In the genomic region with DNA sequence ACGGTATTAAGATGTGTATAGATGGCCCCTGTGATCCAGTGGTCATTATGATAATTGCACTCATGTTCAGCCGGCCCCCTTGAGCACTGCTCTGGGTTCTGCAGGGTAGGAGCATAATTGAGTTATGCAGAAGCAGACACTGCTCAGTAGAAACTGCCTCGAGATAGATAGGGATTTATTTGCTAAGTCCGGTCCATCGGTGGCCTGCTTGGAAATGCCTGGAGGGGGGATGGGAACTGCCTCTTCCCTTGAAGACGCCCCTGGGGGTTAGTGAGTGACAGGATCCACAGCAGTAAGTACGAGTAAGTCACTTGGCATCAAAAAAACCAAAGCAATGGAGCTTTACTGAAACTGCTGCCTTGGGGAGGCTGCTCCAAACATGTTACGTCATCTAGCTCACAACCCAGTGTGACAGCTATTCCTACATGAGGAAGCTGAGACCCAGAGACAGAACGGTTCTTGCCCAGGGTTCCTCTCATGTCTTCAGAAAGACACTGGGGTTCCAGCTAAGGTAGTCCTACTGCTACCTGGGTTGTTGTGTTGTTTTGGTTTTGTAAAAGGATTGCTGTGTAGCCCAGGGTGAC, we compare ENCODE assay signal across 16 mouse cellular contexts.
A peak's percentile ranks its signal among the peaks of the same experiment; 100 is the strongest.
DNase-seq lines count a peak whose midpoint lies in the region; ATAC-seq and TF ChIP-seq lines count a peak whose summit lies in the region.
"Had no signal": no experiment of that assay in that cellular context is flagged by ENCODE, and none has a peak within 500 bp of the region (broad histone marks: within the 10 kb centered on the region; RNA-seq: fewer than 3 reads in every experiment).

No protein-coding gene starts in this region.

- ATAC-seq in intestine, embryonic 15.5 days, result 0 out of 2 replicates have a peak, but pooled peaks have one; percentile 27
- ATAC-seq in intestine, postnatal 0 days, result no peak
- ATAC-seq in neural tube, embryonic 13.5 days (ENCODE audit: low read depth), result no peak
- no peak for ATAC-seq in neural tube, embryonic 15.5 days (ENCODE audit: low FRiP score)
- ATAC-seq in midbrain, embryonic 14.5 days (ENCODE audit: low FRiP score, low TSS enrichment), result no peak

- no peaks in the 10 kb centered on the region for H3K9me3 ChIP-seq in intestine, embryonic 15.5 days
- H3K9me3 ChIP-seq in intestine, postnatal 0 days (ENCODE audit: control insufficient read depth), result no peaks in the 10 kb centered on the region
- H3K9me3 ChIP-seq in neural tube, embryonic 13.5 days, result no peaks in the 10 kb centered on the region
- no peaks in the 10 kb centered on the region for H3K9me3 ChIP-seq in neural tube, embryonic 15.5 days (replicated peaks)
- no peaks in the 10 kb centered on the region for H3K9me3 ChIP-seq in hindbrain, embryonic 10.5 days
- no peaks in the 10 kb centered on the region for H3K9me3 ChIP-seq in midbrain, embryonic 14.5 days (ENCODE audit: control insufficient read depth, low read length)
- H3K9me3 ChIP-seq: embryonic facial prominence, embryonic 12.5 days; forebrain, embryonic 10.5 days; G1E; heart, embryonic 12.5 days; lung, embryonic 15.5 days had no signal

- H3K9ac ChIP-seq in intestine, embryonic 15.5 days, result no peak overlapping the region
- H3K9ac ChIP-seq in intestine, postnatal 0 days (ENCODE audit: low read depth, low read length), result no peak overlapping the region
- H3K9ac ChIP-seq in neural tube, embryonic 13.5 days, result 0 out of 2 replicates have a peak overlapping the region, but pooled peaks have one; percentile 38
- H3K9ac ChIP-seq in neural tube, embryonic 15.5 days (replicated peaks), result no peak overlapping the region
- H3K9ac ChIP-seq in midbrain, embryonic 14.5 days (replicated peaks; ENCODE audit: low read length), result no peak overlapping the region
- H3K9ac ChIP-seq: embryonic facial prominence, embryonic 12.5 days; heart, embryonic 12.5 days; lung, embryonic 15.5 days had no signal

- H3K36me3 ChIP-seq in intestine, embryonic 15.5 days, result no peaks in the 10 kb centered on the region
- H3K36me3 ChIP-seq in intestine, postnatal 0 days (ENCODE audit: control insufficient read depth, insufficient read depth), result peaks cover 6% of the 10 kb centered on the region; the same call in 1 of the 2 replicates
- no peaks in the 10 kb centered on the region for H3K36me3 ChIP-seq in neural tube, embryonic 13.5 days
- H3K36me3 ChIP-seq in neural tube, embryonic 15.5 days, result no peaks in the 10 kb centered on the region
- peaks cover 8% of the 10 kb centered on the region; the same call in 1 of the 2 replicates for H3K36me3 ChIP-seq in hindbrain, embryonic 10.5 days
- no peaks in the 10 kb centered on the region for H3K36me3 ChIP-seq in midbrain, embryonic 14.5 days (ENCODE audit: control insufficient read depth, insufficient read depth, low read length)
- H3K36me3 ChIP-seq: embryonic facial prominence, embryonic 12.5 days; forebrain, embryonic 10.5 days; heart, embryonic 12.5 days; lung, embryonic 15.5 days had no signal

- intact Hi-C loops in left cerebral cortex, postnatal 4 days (cut with DNase I), result no loop called here

- no peaks in the 10 kb centered on the region for H3K27me3 ChIP-seq in intestine, embryonic 15.5 days (replicated peaks)
- no peaks in the 10 kb centered on the region for H3K27me3 ChIP-seq in intestine, postnatal 0 days (replicated peaks; ENCODE audit: control insufficient read depth, insufficient read depth, low read length)
- no peaks in the 10 kb centered on the region for H3K27me3 ChIP-seq in neural tube, embryonic 13.5 days
- H3K27me3 ChIP-seq in neural tube, embryonic 15.5 days (replicated peaks), result no peaks in the 10 kb centered on the region
- H3K27me3 ChIP-seq in hindbrain, embryonic 10.5 days (ENCODE audit: insufficient read depth, poor library complexity, severe bottlenecking), result no peaks in the 10 kb centered on the region
- no peaks in the 10 kb centered on the region for H3K27me3 ChIP-seq in midbrain, embryonic 14.5 days (ENCODE audit: control insufficient read depth, insufficient read depth, low read length)
- H3K27me3 ChIP-seq: embryonic facial prominence, embryonic 12.5 days; heart, embryonic 12.5 days; lung, embryonic 15.5 days had no signal

- H3K27ac ChIP-seq in intestine, embryonic 15.5 days, result 0 out of 2 replicates have a peak overlapping the region, but pooled peaks have one; percentile 1
- H3K27ac ChIP-seq in intestine, postnatal 0 days (ENCODE audit: low read depth, low read length), result no peak overlapping the region
- H3K27ac ChIP-seq in neural tube, embryonic 13.5 days (replicated peaks), result peak overlapping the region; percentile 42
- no peak overlapping the region for H3K27ac ChIP-seq in neural tube, embryonic 15.5 days (replicated peaks)
- H3K27ac ChIP-seq in hindbrain, embryonic 10.5 days, result peak overlapping the region; percentile 45; the same call in 1 of the 2 replicates
- H3K27ac ChIP-seq in midbrain, embryonic 14.5 days (replicated peaks; ENCODE audit: low read depth, low read length), result peak overlapping the region; percentile 46; the same call in 1 of the 2 replicates
- H3K27ac ChIP-seq: embryonic facial prominence, embryonic 12.5 days; lung, embryonic 15.5 days had no signal

- H3K4me1 ChIP-seq in intestine, embryonic 15.5 days (replicated peaks), result peaks cover 63% of the 10 kb centered on the region
- H3K4me1 ChIP-seq in intestine, postnatal 0 days (replicated peaks; ENCODE audit: control insufficient read depth, insufficient read depth, low read length), result peaks cover 15% of the 10 kb centered on the region
- H3K4me1 ChIP-seq in neural tube, embryonic 13.5 days (replicated peaks), result peaks cover 79% of the 10 kb centered on the region
- peaks cover 71% of the 10 kb centered on the region for H3K4me1 ChIP-seq in neural tube, embryonic 15.5 days
- peaks cover 69% of the 10 kb centered on the region for H3K4me1 ChIP-seq in hindbrain, embryonic 10.5 days (replicated peaks)
- H3K4me1 ChIP-seq in midbrain, embryonic 14.5 days (ENCODE audit: control insufficient read depth, insufficient read depth, low read length), result peaks cover 17% of the 10 kb centered on the region

- no peak overlapping the region for H3K4me2 ChIP-seq in intestine, embryonic 15.5 days (replicated peaks)
- no peak overlapping the region for H3K4me2 ChIP-seq in intestine, postnatal 0 days (replicated peaks; ENCODE audit: low read depth)
- H3K4me2 ChIP-seq in neural tube, embryonic 13.5 days, result no peak overlapping the region
- no peak overlapping the region for H3K4me2 ChIP-seq in neural tube, embryonic 15.5 days
- H3K4me2 ChIP-seq in midbrain, embryonic 14.5 days (ENCODE audit: low read length), result no peak overlapping the region
- H3K4me2 ChIP-seq: embryonic facial prominence, embryonic 12.5 days; heart, embryonic 12.5 days; lung, embryonic 15.5 days had no signal

- no peak overlapping the region for H3K4me3 ChIP-seq in intestine, embryonic 15.5 days (replicated peaks)
- H3K4me3 ChIP-seq in intestine, postnatal 0 days (ENCODE audit: low read depth, low read length), result no peak overlapping the region
- H3K4me3 ChIP-seq in neural tube, embryonic 13.5 days, result no peak overlapping the region
- no peak overlapping the region for H3K4me3 ChIP-seq in neural tube, embryonic 15.5 days (replicated peaks)
- H3K4me3 ChIP-seq in hindbrain, embryonic 10.5 days, result no peak overlapping the region
- H3K4me3 ChIP-seq in midbrain, embryonic 14.5 days (replicated peaks; ENCODE audit: low read depth, low read length), result no peak overlapping the region
- H3K4me3 ChIP-seq: embryonic facial prominence, embryonic 12.5 days; forebrain, embryonic 10.5 days; heart, embryonic 12.5 days; lung, embryonic 15.5 days had no signal

- no peak for DNase-seq in hindbrain, embryonic 10.5 days (ENCODE audit: low spot score)
- DNase-seq in midbrain, embryonic 14.5 days, result peak; percentile 53
- DNase-seq in left cerebral cortex, postnatal 4 days, result no peak
- DNase-seq in right cerebral cortex, postnatal 14 days, result no peak
- DNase-seq: adrenal gland, postnatal 14 days; kidney, postnatal 14 days; liver had no signal

- 39% methylated on average over 9 of the region's 9 CpGs for WGBS in intestine, embryonic 15.5 days
- WGBS in intestine, postnatal 0 days, result 43% methylated on average over 9 of the region's 9 CpGs
- WGBS in neural tube, embryonic 13.5 days, result 45% methylated on average over 9 of the region's 9 CpGs
- 40% methylated on average over 9 of the region's 9 CpGs for WGBS in neural tube, embryonic 15.5 days
- whole genome bisulfite sequencing in hindbrain, embryonic 10.5 days, result 60% methylated on average over 9 of the region's 9 CpGs
- WGBS in midbrain, embryonic 14.5 days, result 29% methylated on average over 9 of the region's 9 CpGs

- TF ChIP-seq CTCF in intestine, postnatal 0 days (IDR thresholded peaks at IDR 0.05; ENCODE audit: low read depth), result no peak

Comparison
In these comparisons a context has a peak if more than half of its experiments do, and no peak if none do; other contexts are left out.
1. H3K27ac ChIP-seq: peak in intestine, embryonic 15.5 days (single experiment), neural tube, embryonic 13.5 days (single experiment), hindbrain, embryonic 10.5 days (single experiment) and midbrain, embryonic 14.5 days (single experiment); none in intestine, postnatal 0 days (single experiment) and neural tube, embryonic 15.5 days (single experiment).